Comparison of ENCODE assay signal across 24 mouse cellular contexts in the genomic region with DNA sequence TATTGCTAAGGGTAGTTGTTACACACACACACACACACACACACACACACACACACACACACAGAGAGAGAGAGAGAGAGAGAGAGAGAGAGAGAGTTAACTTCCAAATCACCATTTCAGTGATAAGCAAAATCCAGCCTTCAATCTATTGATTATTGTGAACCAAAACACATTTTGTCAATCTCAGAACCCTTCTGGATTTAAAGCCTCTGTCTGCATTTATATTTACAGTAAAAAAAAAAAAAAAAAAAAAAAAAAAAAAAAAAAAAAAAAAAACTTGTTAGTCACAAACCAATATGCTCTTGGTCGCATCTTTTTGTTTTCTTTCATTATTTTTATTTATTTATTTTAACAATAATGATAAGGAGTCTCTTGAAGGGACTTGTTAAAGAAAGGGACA. TPM values are rescaled to one million over a fixed set of nuclear protein-coding genes. Genes with fewer than 3 reads are reported as not detected.
"Had no signal": no experiment of that assay in that cellular context is flagged by ENCODE, and none has a peak within 500 bp of the region (broad histone marks: within the 10 kb centered on the region; RNA-seq: fewer than 3 reads in every experiment).

No protein-coding gene starts in this region.

- H3K27ac ChIP-seq: gastrocnemius, adult 2 months; heart, embryonic 10.5 days; hindbrain, embryonic 10.5 days; hindbrain, embryonic 12.5 days; hindbrain, embryonic 14.5 days; intestine, embryonic 15.5 days; layer of hippocampus, adult 2 months; left cerebral cortex, adult 2 months; limb, embryonic 10.5 days; limb, embryonic 12.5 days had no signal

- H3K9me3 ChIP-seq: heart, embryonic 10.5 days; hindbrain, embryonic 10.5 days; hindbrain, embryonic 12.5 days; intestine, embryonic 15.5 days; limb, embryonic 10.5 days; limb, embryonic 12.5 days had no signal

- H3K4me3 ChIP-seq: gastrocnemius, adult 2 months; heart, embryonic 10.5 days; heart, embryonic 12.5 days; hindbrain, embryonic 10.5 days; hindbrain, embryonic 12.5 days; intestine, embryonic 15.5 days; layer of hippocampus, adult 2 months; left cerebral cortex, adult 2 months; limb, embryonic 10.5 days; limb, embryonic 12.5 days had no signal

- H3K9ac ChIP-seq: heart, embryonic 12.5 days; hindbrain, embryonic 12.5 days; hindbrain, embryonic 14.5 days; intestine, embryonic 15.5 days; limb, embryonic 12.5 days had no signal

- H3K36me3 ChIP-seq: heart, embryonic 10.5 days; heart, embryonic 12.5 days; hindbrain, embryonic 10.5 days; hindbrain, embryonic 12.5 days; intestine, embryonic 15.5 days; limb, embryonic 10.5 days; limb, embryonic 12.5 days had no signal

- DNase-seq: gastrocnemius, adult 2 months; gastrocnemius, postnatal 10 days; gastrocnemius, postnatal 25 days; heart, adult 18-20 months; heart, postnatal 4 days; kidney, adult 18-20 months; kidney, adult 8-10 months; kidney, postnatal 10 days; kidney, postnatal 25 days had no signal

RNA-seq across cellular contexts. Expression of a gene that starts 5.1 kb away (rescaled TPM):
- total RNA-seq: gastrocnemius, adult 2 months; gastrocnemius, postnatal 25 days; gastrocnemius, postnatal 4 days; granulocyte monocyte progenitor cell, adult 5-6 weeks; heart, adult 18-20 months; heart, adult 8-10 months; heart, postnatal 10 days; heart, postnatal 25 days; heart, postnatal 4 days had no signal
